Mouse (Mus musculus) Patski (cell line): Measurements from ENCODE around the gene Xpot. TPM values are rescaled to one million over a fixed set of nuclear protein-coding genes. Genes with fewer than 3 reads are reported as not detected.

Experiments
- ATAC-seq: fragments of 100-300 bp; one replicate; pipeline ENCODE4 v1.8.0; 2021
- CTCF ChIA-PET: fragments of 350-600 bp; sonication (Branson Sonifier 250); formaldehyde crosslinking; loops from one replicate; lab custom pipeline; 2022; ENCODE audit warnings: inconsistent platforms; lab: Charles Lee
- POLR2A ChIA-PET: fragments of 350-600 bp; sonication (Branson Sonifier 250); formaldehyde crosslinking; loops from one replicate; lab custom pipeline; 2022; ENCODE audit warnings: antibody characterized with exemption, inconsistent platforms; lab: Charles Lee
- DNase-seq: peaks from one replicate; pipeline ENCODE4 v3.0.0-alpha.2; 2011; ENCODE audit warnings: low read depth, low spot score
- H3K27me3 ChIP-seq: fragments of 371-371 bp; one replicate; pipeline ENCODE4 v1.5.1; 2021
- CTCF ChIP-seq: fragments of 100-300 bp; IDR thresholded peaks from one replicate; pipeline ENCODE4 v1.5.1; 2021
- in situ Hi-C: fragments of 300-500 bp; cut with MboI; formaldehyde crosslinking; loops from 3 replicates; pipeline ENCODE4 v1.11.1; 2018; ENCODE audit warnings: low pct_unique_long_range_greater_than_20kb, mixed read lengths
- polyA plus RNA-seq: library from polyadenylated mRNA; unstranded; gene quantifications from one replicate; pipeline ENCODE4 v1.2.3, GENCODE M21; 2021

Gene Xpot
- polyA plus RNA-seq, 1 experiment from 2014 or later, result 67.3 TPM

DNA sequence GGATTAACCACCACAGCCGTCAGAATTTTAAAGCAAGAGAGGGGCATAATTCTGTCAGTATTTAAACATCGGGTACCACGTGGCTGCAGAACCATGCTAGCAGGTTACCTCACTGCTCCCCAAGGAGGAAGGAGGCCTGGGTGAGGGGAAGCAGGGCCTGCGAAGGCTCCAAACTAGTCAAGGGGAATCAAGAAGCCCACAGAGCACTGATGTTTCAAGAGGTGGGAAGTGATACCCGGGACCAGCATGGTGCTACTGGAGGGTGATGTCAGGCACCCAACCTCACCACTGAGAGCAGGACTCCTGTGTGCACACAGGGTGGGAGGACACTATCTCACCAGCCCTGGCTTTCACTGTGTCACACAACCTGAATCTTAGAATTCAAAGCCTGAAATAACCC lies 76.5 kb downstream of the Xpot start:
- in situ Hi-C loops, result no loop called here
- POLR2A ChIA-PET, result no interaction called here

DNA sequence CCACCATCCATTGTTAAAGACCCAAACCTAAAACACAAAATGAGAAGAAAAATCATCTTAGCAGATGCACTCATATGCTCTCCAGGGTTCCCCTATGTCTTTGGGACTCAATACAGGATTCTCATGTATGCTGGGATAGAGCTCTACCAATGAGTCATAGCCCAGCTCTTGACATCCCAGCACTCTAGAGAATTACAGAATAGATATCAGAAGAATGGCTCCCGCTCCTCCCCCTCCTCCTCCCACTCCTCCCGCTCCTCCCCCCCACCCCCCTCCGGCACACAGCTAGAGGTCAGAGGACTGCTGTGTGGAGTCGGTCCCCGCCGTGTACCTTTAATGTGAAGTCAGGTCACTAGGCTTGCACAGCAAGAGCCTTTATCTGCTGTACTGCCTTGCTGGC lies 79.0 kb downstream of the Xpot start:
- ChIA-PET CTCF (no interaction called here), POLR2A (interaction anchor here (1.5 kb wide), 1 partner anchor 22 kb away, joined by 3 read pairs; no protein-coding TSS in a partner anchor)
- no peaks in the 10 kb centered on the region for H3K27me3 ChIP-seq
- TF ChIP-seq CTCF, result no peak
- no peak for ATAC-seq
- in situ Hi-C loops, result no loop called here
- DNase-seq, result no peak

More for the DNA sequence above, 76.5 kb downstream of the Xpot start:
- ATAC-seq, result no peak
- CTCF ChIA-PET, result no interaction called here
- TF ChIP-seq CTCF, result no peak
- DNase-seq, result no peak
- no peaks in the 10 kb centered on the region for H3K27me3 ChIP-seq

DNA sequence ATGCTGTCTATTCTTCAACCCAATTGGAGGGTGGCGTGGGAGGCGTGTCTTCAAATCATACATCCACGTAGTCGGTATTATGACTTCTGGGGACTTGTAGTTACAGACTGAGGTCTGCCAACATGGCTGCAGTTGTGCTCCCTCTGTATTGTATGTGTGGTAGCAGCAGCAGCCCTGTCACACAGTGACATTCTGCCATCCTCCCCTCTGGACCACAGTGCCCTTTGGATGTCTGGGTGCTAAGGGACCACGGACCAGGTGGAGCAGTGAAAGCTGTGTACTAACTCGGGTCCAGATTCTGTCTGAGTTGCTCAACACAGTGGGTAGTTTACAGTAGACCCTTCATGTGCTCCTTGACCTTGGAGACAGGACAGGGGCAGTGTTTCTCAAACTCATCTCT lies 82.6 kb downstream of the Xpot start:
- ATAC-seq, result no peak
- H3K27me3 ChIP-seq, result no peaks in the 10 kb centered on the region
- DNase-seq, result no peak
- ChIA-PET POLR2A (no interaction called here), CTCF (no interaction called here)
- in situ Hi-C loops, result no loop called here
- no peak for TF ChIP-seq CTCF

DNA sequence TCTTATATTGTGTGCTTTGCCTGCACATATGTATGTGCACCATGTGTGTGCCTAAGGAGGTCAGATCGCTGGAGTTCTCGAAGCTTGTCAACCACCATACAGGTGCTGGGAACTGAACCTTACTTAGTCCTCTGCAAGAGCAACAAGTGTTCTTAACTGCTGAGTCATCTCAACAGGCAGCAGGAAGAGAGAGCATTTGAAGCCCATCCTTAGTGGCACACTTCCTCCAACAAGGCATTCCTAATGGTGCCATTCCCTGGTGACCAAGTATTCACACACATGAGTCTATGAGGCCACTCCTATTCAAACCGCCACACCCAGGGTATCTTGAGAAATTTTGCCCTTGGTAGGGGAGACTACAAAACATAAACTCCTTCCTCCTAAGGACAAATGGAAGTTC lies 84.0 kb downstream of the Xpot start:
- DNase-seq, result no peak
- ChIA-PET POLR2A (no interaction called here), CTCF (no interaction called here)
- in situ Hi-C loops, result no loop called here
- no peaks in the 10 kb centered on the region for H3K27me3 ChIP-seq
- no peak for ATAC-seq
- TF ChIP-seq CTCF, result no peak

Other genes with a start within 250 kb of the Xpot start
- 27.0 TPM for gene Rassf3, start 150.0 kb downstream of the Xpot start, polyA plus RNA-seq
- gene Tbk1, start 39.5 kb downstream of the Xpot start, polyA plus RNA-seq, result 43.5 TPM
- gene D930020B18Rik, start 15.3 kb upstream of the Xpot start, polyA plus RNA-seq, result not detected
- 7.0 TPM for gene BC048403, start 113.6 kb upstream of the Xpot start, polyA plus RNA-seq